In genomic region chr5:122725453-122725852, GRCm38 (mm10) we compare ENCODE assay signal across 15 mouse cellular contexts.
"Had no signal": no experiment of that assay in that cellular context is flagged by ENCODE, and none has a peak within 500 bp of the region (broad histone marks: within the 10 kb centered on the region; RNA-seq: fewer than 3 reads in every experiment).

No protein-coding gene starts in this region.

- H3K36me3 ChIP-seq: hindbrain, embryonic 12.5 days; intestine, embryonic 15.5 days had no signal

- H3K4me1 ChIP-seq: hindbrain, embryonic 10.5 days; limb, embryonic 10.5 days had no signal

- H3K9ac ChIP-seq: heart, embryonic 12.5 days; hindbrain, embryonic 12.5 days; hindbrain, embryonic 14.5 days; intestine, embryonic 15.5 days; limb, embryonic 12.5 days; liver, embryonic 13.5 days had no signal

- H3K4me2 ChIP-seq: heart, embryonic 12.5 days; hindbrain, embryonic 12.5 days; hindbrain, embryonic 14.5 days; intestine, embryonic 15.5 days; limb, embryonic 12.5 days; liver, embryonic 11.5 days; liver, embryonic 13.5 days had no signal

- H3K9me3 ChIP-seq: heart, embryonic 10.5 days; heart, embryonic 12.5 days; hindbrain, embryonic 10.5 days; hindbrain, embryonic 12.5 days; intestine, embryonic 15.5 days; limb, embryonic 10.5 days; limb, embryonic 12.5 days; liver, embryonic 13.5 days had no signal

- H3K27ac ChIP-seq: gastrocnemius, adult 2 months; heart, adult 2 months; heart, embryonic 10.5 days; hindbrain, embryonic 10.5 days; hindbrain, embryonic 12.5 days; hindbrain, embryonic 14.5 days; intestine, embryonic 15.5 days; layer of hippocampus, adult 2 months; left cerebral cortex, adult 2 months; limb, embryonic 10.5 days; limb, embryonic 12.5 days; liver, embryonic 13.5 days had no signal

- DNase-seq: heart, adult 11 months had no signal

- H3K4me3 ChIP-seq: gastrocnemius, adult 2 months; heart, adult 2 months; heart, embryonic 10.5 days; heart, embryonic 12.5 days; hindbrain, embryonic 10.5 days; hindbrain, embryonic 12.5 days; intestine, embryonic 15.5 days; layer of hippocampus, adult 2 months; left cerebral cortex, adult 2 months; limb, embryonic 10.5 days; limb, embryonic 12.5 days; liver, embryonic 13.5 days had no signal

- H3K27me3 ChIP-seq: heart, embryonic 12.5 days; hindbrain, embryonic 12.5 days; intestine, embryonic 15.5 days; limb, embryonic 12.5 days; liver, embryonic 13.5 days had no signal
